Mouse (Mus musculus) midbrain, embryonic 11.5 days (tissue): Measurements from ENCODE around the gene Mgat5. TPM values are rescaled to one million over a fixed set of nuclear protein-coding genes. Genes with fewer than 3 reads are reported as not detected.

Source experiments
- ATAC-seq: fragments of 200-750 bp; cut with Nextera tagmentation; 2 replicates; pipeline ENCODE4 v1.8.0; 2017; ENCODE audit warnings: moderate TSS enrichment, moderate library complexity; ENCODE audit not compliant: low FRiP score
- DNase-seq: peaks from one replicate; pipeline ENCODE4 v3.0.0; 2015; ENCODE audit warnings: low spot score; ENCODE audit errors: missing footprints
- H3K27ac ChIP-seq: fragments of 300-500 bp; sonication (generic); 2 replicates; pipeline ENCODE4 v1.5.1; 2014; ENCODE audit warnings: low read depth, low read length
- H3K27me3 ChIP-seq: fragments of 300-500 bp; sonication (generic); 2 replicates; pipeline ENCODE4 v1.6.1; 2014; ENCODE audit warnings: mild to moderate bottlenecking, low read length, moderate library complexity, mixed read lengths; ENCODE audit not compliant: control insufficient read depth, insufficient read depth
- H3K36me3 ChIP-seq: fragments of 300-500 bp; sonication (generic); 2 replicates; pipeline ENCODE4 v1.6.1; 2014; ENCODE audit warnings: mild to moderate bottlenecking, low read length, moderate library complexity, mixed read lengths; ENCODE audit not compliant: control insufficient read depth, insufficient read depth
- H3K4me1 ChIP-seq: fragments of 300-500 bp; sonication (generic); 2 replicates; pipeline ENCODE4 v1.6.1; 2014; ENCODE audit warnings: low read length; ENCODE audit not compliant: control insufficient read depth, insufficient read depth
- H3K4me2 ChIP-seq: fragments of 300-500 bp; sonication (generic); 2 replicates; pipeline ENCODE4 v1.6.1; 2014; ENCODE audit warnings: mild to moderate bottlenecking, moderate library complexity
- H3K4me3 ChIP-seq: fragments of 300-500 bp; sonication (generic); 2 replicates; pipeline ENCODE4 v1.5.1; 2014; ENCODE audit warnings: low read depth, low read length
- H3K9ac ChIP-seq: fragments of 300-500 bp; sonication (generic); 2 replicates; pipeline ENCODE4 v1.6.1; 2014; ENCODE audit warnings: low read length
- H3K9me3 ChIP-seq: fragments of 300-500 bp; sonication (generic); 2 replicates; pipeline ENCODE4 v1.6.1; 2016; ENCODE audit warnings: low read length; ENCODE audit not compliant: control insufficient read depth
- WGBS: fragments of 180-500 bp; shearing (Covaris S2); extraction: QIAGEN DNeasy Blood & Tissue Kit; methylation state at CpG from one replicate; pipeline ENCODE4 v1.1.7; 2014; 5-methylcytosine and 5-hydroxymethylcytosine counted together
- polyA plus RNA-seq: library from polyadenylated mRNA; unstranded; fragments of >200 nt; fragmentation: Nextera tagmentation; extraction: Ambion mirVana; gene quantifications from 2 replicates; pipeline ENCODE4 v1.2.1, GENCODE M21; 2014

Gene Mgat5
- polyA plus RNA-seq, 1 experiment from 2014 or later, result 6.9 TPM

- no peaks in the 10 kb centered on the region for H3K9me3 ChIP-seq
- peaks cover 7% of the 10 kb centered on the region for H3K4me1 ChIP-seq
- H3K27ac ChIP-seq, result no peak overlapping the region
- no peak for ATAC-seq
- no peak overlapping the region for H3K4me2 ChIP-seq
- H3K9ac ChIP-seq, result no peak overlapping the region
- no peaks in the 10 kb centered on the region for H3K27me3 ChIP-seq
- WGBS, result 84% methylated on average over 4 of the region's 4 CpGs
- H3K4me3 ChIP-seq, result no peak overlapping the region
- no peaks in the 10 kb centered on the region for H3K36me3 ChIP-seq
- DNase-seq, result no peak
Measured at GRCm38 (mm10) chr1:127422565-127422964, 217.8 kb downstream of the Mgat5 start.

GRCm38 (mm10) chr1:127425021-127425532 is 220.3 kb downstream of the Mgat5 start:
- Histone ChIP-seq H3K4me2 (no peak overlapping the region), H3K4me3 (no peak overlapping the region), H3K9me3 (no peaks in the 10 kb centered on the region), H3K27me3 (no peaks in the 10 kb centered on the region), H3K36me3 (no peaks in the 10 kb centered on the region), H3K4me1 (peaks cover 7% of the 10 kb centered on the region), H3K27ac (no peak overlapping the region), H3K9ac (no peak overlapping the region)
- WGBS, result 55% methylated on average over 6 of the region's 6 CpGs
- ATAC-seq (0 out of 2 replicates have a peak, but pooled peaks have one; percentile 42), DNase-seq (no peak)

- 90% methylated on average over 7 of the region's 7 CpGs for WGBS
- Histone ChIP-seq H3K27me3 (no peaks in the 10 kb centered on the region), H3K4me2 (no peak overlapping the region), H3K9ac (no peak overlapping the region), H3K36me3 (no peaks in the 10 kb centered on the region), H3K27ac (no peak overlapping the region), H3K4me3 (no peak overlapping the region), H3K9me3 (no peaks in the 10 kb centered on the region), H3K4me1 (no peaks in the 10 kb centered on the region)
- ATAC-seq (no peak), DNase-seq (no peak)
Measured at GRCm38 (mm10) chr1:127430290-127430689, 225.5 kb downstream of the Mgat5 start.

- Histone ChIP-seq H3K4me2 (no peak overlapping the region), H3K4me1 (no peaks in the 10 kb centered on the region), H3K4me3 (no peak overlapping the region), H3K27me3 (no peaks in the 10 kb centered on the region), H3K27ac (no peak overlapping the region), H3K36me3 (no peaks in the 10 kb centered on the region), H3K9ac (no peak overlapping the region), H3K9me3 (no peaks in the 10 kb centered on the region)
- 93% methylated on average over 4 of the region's 4 CpGs for WGBS
- ATAC-seq (no peak), DNase-seq (no peak)
Measured at GRCm38 (mm10) chr1:127434829-127435228, 230.0 kb downstream of the Mgat5 start.

GRCm38 (mm10) chr1:127437091-127437490 is 232.3 kb downstream of the Mgat5 start:
- Histone ChIP-seq H3K27ac (no peak overlapping the region), H3K27me3 (no peaks in the 10 kb centered on the region), H3K36me3 (no peaks in the 10 kb centered on the region), H3K4me1 (peaks cover 4% of the 10 kb centered on the region), H3K9ac (no peak overlapping the region), H3K4me3 (no peak overlapping the region), H3K9me3 (no peaks in the 10 kb centered on the region), H3K4me2 (no peak overlapping the region)
- 89% methylated on average over 6 of the region's 6 CpGs for WGBS
- ATAC-seq (no peak), DNase-seq (peak; percentile 67)

- 84% methylated on average over 9 of the region's 9 CpGs for WGBS
- Histone ChIP-seq H3K27ac (no peak overlapping the region), H3K4me1 (peaks cover 25% of the 10 kb centered on the region), H3K27me3 (no peaks in the 10 kb centered on the region), H3K4me2 (no peak overlapping the region), H3K9me3 (no peaks in the 10 kb centered on the region), H3K36me3 (no peaks in the 10 kb centered on the region), H3K9ac (no peak overlapping the region), H3K4me3 (no peak overlapping the region)
- DNase-seq (peak; percentile 37), ATAC-seq (no peak)
Measured at GRCm38 (mm10) chr1:127439452-127439891, 234.7 kb downstream of the Mgat5 start.

GRCm38 (mm10) chr1:127441007-127441406 is 236.2 kb downstream of the Mgat5 start:
- H3K4me1 ChIP-seq, result peaks cover 30% of the 10 kb centered on the region
- no peak overlapping the region for H3K9ac ChIP-seq
- no peaks in the 10 kb centered on the region for H3K36me3 ChIP-seq
- 79% methylated on average over 1 of the region's 1 CpGs for WGBS
- H3K27ac ChIP-seq, result no peak overlapping the region
- H3K27me3 ChIP-seq, result no peaks in the 10 kb centered on the region
- no peak overlapping the region for H3K4me3 ChIP-seq
- DNase-seq (no peak), ATAC-seq (no peak)
- no peaks in the 10 kb centered on the region for H3K9me3 ChIP-seq
- H3K4me2 ChIP-seq, result no peak overlapping the region

- Histone ChIP-seq H3K4me1 (peaks cover 30% of the 10 kb centered on the region), H3K4me3 (no peak overlapping the region), H3K9me3 (no peaks in the 10 kb centered on the region), H3K4me2 (no peak overlapping the region), H3K9ac (no peak overlapping the region), H3K36me3 (no peaks in the 10 kb centered on the region), H3K27me3 (no peaks in the 10 kb centered on the region), H3K27ac (no peak overlapping the region)
- DNase-seq (no peak), ATAC-seq (no peak)
- 64% methylated on average over 3 of the region's 3 CpGs for WGBS
Measured at GRCm38 (mm10) chr1:127441736-127442135, 236.9 kb downstream of the Mgat5 start.

GRCm38 (mm10) chr1:127442880-127443877 is 238.4 kb downstream of the Mgat5 start:
- H3K27ac ChIP-seq, result no peak overlapping the region
- peaks cover 30% of the 10 kb centered on the region for H3K4me1 ChIP-seq
- H3K4me3 ChIP-seq, result no peak overlapping the region

More at GRCm38 (mm10) chr1:127442880-127443877, 238.4 kb downstream of the Mgat5 start:
- DNase-seq (peak; percentile 89), ATAC-seq (peak; percentile 77)
- Histone ChIP-seq H3K27me3 (no peaks in the 10 kb centered on the region), H3K9me3 (no peaks in the 10 kb centered on the region), H3K4me2 (no peak overlapping the region), H3K9ac (no peak overlapping the region), H3K36me3 (no peaks in the 10 kb centered on the region)
- WGBS, result 24% methylated on average over 14 of the region's 14 CpGs
